Mouse (Mus musculus): ENCODE results near the gene C1qtnf5.

Gene C1qtnf5

GRCm38 (mm10) chr9:44107110-44107509, at the start of gene C1qtnf5:
Gene C1qtnf5, plus strand, starts transcription at chr9:44107245.
- peak; percentile 69 to 79 for DNase-seq (ENCODE audit: low spot score in 2 of 2)

- no peak for DNase-seq (ENCODE audit: low spot score in 2 of 2)
Observed at GRCm38 (mm10) chr9:44058606-44059005, 48.4 kb upstream of the C1qtnf5 start.

GRCm38 (mm10) chr9:44065177-44065576, 41.9 kb upstream of the C1qtnf5 start:
- DNase-seq (ENCODE audit: low spot score in 2 of 2): no peak

- peak; percentile 99 for DNase-seq (ENCODE audit: low spot score in 2 of 2)
Observed at GRCm38 (mm10) chr9:44066785-44067225, 40.2 kb upstream of the C1qtnf5 start, which contains the start of gene Usp2. Gene Usp2, plus strand, starts transcription at chr9:44067021.

- no peak for DNase-seq (ENCODE audit: low spot score in 2 of 2)
Observed at GRCm38 (mm10) chr9:44067241-44067959, 39.6 kb upstream of the C1qtnf5 start.

- DNase-seq (ENCODE audit: low spot score in 2 of 2): no peak
Observed at GRCm38 (mm10) chr9:44067960-44068330, 39.1 kb upstream of the C1qtnf5 start.

GRCm38 (mm10) chr9:44069252-44069651, 37.8 kb upstream of the C1qtnf5 start:
- DNase-seq (ENCODE audit: low spot score in 2 of 2): no peak

GRCm38 (mm10) chr9:44070113-44070843, 36.8 kb upstream of the C1qtnf5 start:
- no peak for DNase-seq (ENCODE audit: low spot score in 2 of 2)

GRCm38 (mm10) chr9:44070844-44071231, 36.2 kb upstream of the C1qtnf5 start:
- DNase-seq (ENCODE audit: low spot score in 2 of 2): no peak

GRCm38 (mm10) chr9:44071914-44072598, 35.0 kb upstream of the C1qtnf5 start:
- DNase-seq (ENCODE audit: low spot score in 2 of 2): no peak

- DNase-seq (ENCODE audit: low spot score in 2 of 2): no peak
Observed at GRCm38 (mm10) chr9:44072599-44072915, 34.5 kb upstream of the C1qtnf5 start.

GRCm38 (mm10) chr9:44073115-44073514, 33.9 kb upstream of the C1qtnf5 start:
- no peak for DNase-seq (ENCODE audit: low spot score in 2 of 2)

GRCm38 (mm10) chr9:44074395-44075275, 32.4 kb upstream of the C1qtnf5 start:
- no peak for DNase-seq (ENCODE audit: low spot score in 2 of 2)

GRCm38 (mm10) chr9:44075276-44075995, 31.6 kb upstream of the C1qtnf5 start:
- DNase-seq (ENCODE audit: low spot score in 2 of 2): no peak

GRCm38 (mm10) chr9:44075996-44076763, 30.9 kb upstream of the C1qtnf5 start:
- DNase-seq (ENCODE audit: low spot score in 2 of 2): no peak

GRCm38 (mm10) chr9:44076764-44077120, 30.3 kb upstream of the C1qtnf5 start:
- no peak for DNase-seq (ENCODE audit: low spot score in 2 of 2)

- no peak for DNase-seq (ENCODE audit: low spot score in 2 of 2)
Observed at GRCm38 (mm10) chr9:44077266-44077910, 29.7 kb upstream of the C1qtnf5 start.

GRCm38 (mm10) chr9:44078136-44078797, 28.8 kb upstream of the C1qtnf5 start:
- no peak for DNase-seq (ENCODE audit: low spot score in 2 of 2)
